Mouse (Mus musculus) embryonic facial prominence, embryonic 15.5 days (tissue): ENCODE measurements at regions not wholly inside any gene's neighbourhood (a gene's known extent, or its start where the extent isn't known, plus 50 kb on each side); places are given as distances from the start of the nearest gene placed in this dataset.

Experiments used
- ATAC-seq: fragments of 200-750 bp; cut with Nextera tagmentation; 2 replicates; pipeline ENCODE4 v1.8.0; 2017; ENCODE audit warnings: low read depth, moderate TSS enrichment; ENCODE audit not compliant: insufficient number of reproducible peaks, low FRiP score, low TSS enrichment
- H3K27ac ChIP-seq: fragments of 300-500 bp; sonication (generic); replicated peaks from 2 replicates; pipeline ENCODE4 v1.5.1; 2015; ENCODE audit warnings: mild to moderate bottlenecking, inconsistent platforms
- H3K27me3 ChIP-seq: fragments of 300-500 bp; sonication (generic); 2 replicates; pipeline ENCODE4 v1.6.1; 2015; ENCODE audit warnings: inconsistent platforms
- H3K36me3 ChIP-seq: fragments of 300-500 bp; sonication (generic); 2 replicates; pipeline ENCODE4 v1.6.1; 2015; ENCODE audit warnings: mild to moderate bottlenecking, inconsistent platforms
- H3K4me1 ChIP-seq: fragments of 300-500 bp; sonication (generic); 2 replicates; pipeline ENCODE4 v1.6.1; 2015; ENCODE audit warnings: inconsistent platforms
- H3K4me2 ChIP-seq: fragments of 300-500 bp; sonication (generic); replicated peaks from 2 replicates; pipeline ENCODE4 v1.6.1; 2015; ENCODE audit warnings: mild to moderate bottlenecking, inconsistent platforms
- H3K4me3 ChIP-seq: fragments of 300-500 bp; sonication (generic); replicated peaks from 2 replicates; pipeline ENCODE4 v1.5.1; 2015; ENCODE audit warnings: mild to moderate bottlenecking, inconsistent platforms
- H3K9ac ChIP-seq: fragments of 300-500 bp; sonication (generic); 2 replicates; pipeline ENCODE4 v1.6.1; 2015; ENCODE audit warnings: inconsistent platforms
- H3K9me3 ChIP-seq: fragments of 300-500 bp; sonication (generic); replicated peaks from 2 replicates; pipeline ENCODE4 v1.6.1; 2016; ENCODE audit warnings: inconsistent platforms
- WGBS: fragments of 180-500 bp; shearing (Covaris S2); methylation state at CpG from one replicate; pipeline ENCODE4 v1.1.7; 2015; 5-methylcytosine and 5-hydroxymethylcytosine counted together

DNA sequence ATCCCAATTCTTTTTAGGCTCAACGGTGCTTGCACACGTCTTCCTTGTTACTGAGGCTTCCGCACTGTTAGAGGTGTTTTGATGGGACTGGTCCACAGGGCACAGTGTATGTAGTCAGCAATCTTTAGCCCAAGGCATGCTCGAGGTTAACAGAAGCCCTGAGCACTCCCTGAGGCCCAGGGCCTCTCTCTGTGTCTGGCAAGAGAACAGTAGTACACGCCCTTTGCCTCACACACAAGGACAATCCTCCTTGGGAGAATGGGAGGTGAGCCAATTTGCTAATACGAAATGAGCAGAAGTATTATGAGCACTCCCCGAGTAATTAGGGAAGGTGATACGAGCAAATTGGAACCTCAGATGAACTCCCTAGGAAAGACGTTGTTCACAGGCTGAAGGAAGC lies 136.5 kb upstream of the Arglu1 start:
- Histone ChIP-seq H3K4me3 (no peak overlapping the region), H3K4me2 (no peak overlapping the region), H3K4me1 (0 out of 2 replicates have a peak, but pooled peaks cover 6% of the 10 kb centered on the region), H3K27me3 (no peaks in the 10 kb centered on the region), H3K9ac (no peak overlapping the region), H3K9me3 (no peaks in the 10 kb centered on the region), H3K36me3 (no peaks in the 10 kb centered on the region), H3K27ac (no peak overlapping the region)
- 60% methylated on average over 9 of the region's 9 CpGs for WGBS
- peak; percentile 57; the same call in 1 of the 2 replicates for ATAC-seq

- no peaks in the 10 kb centered on the region for H3K9me3 ChIP-seq
- no peak overlapping the region for H3K27ac ChIP-seq
- WGBS = 47% methylated on average over 5 of the region's 5 CpGs
Observed at GRCm38 (mm10) chr8:8824886-8825285, 134.6 kb upstream of the Arglu1 start.

GRCm38 (mm10) chr8:8821119-8821518 lies 130.8 kb upstream of the Arglu1 start:
- Histone ChIP-seq H3K4me1 (no peaks in the 10 kb centered on the region), H3K4me2 (no peak overlapping the region), H3K9me3 (no peaks in the 10 kb centered on the region), H3K9ac (no peak overlapping the region), H3K36me3 (no peaks in the 10 kb centered on the region), H3K27ac (no peak overlapping the region), H3K27me3 (no peaks in the 10 kb centered on the region), H3K4me3 (no peak overlapping the region)
- 62% methylated on average over 6 of the region's 6 CpGs for WGBS
- no peak for ATAC-seq

More at GRCm38 (mm10) chr8:8824886-8825285, 134.6 kb upstream of the Arglu1 start:
- Histone ChIP-seq H3K27me3 (no peaks in the 10 kb centered on the region), H3K4me1 (0 out of 2 replicates have a peak, but pooled peaks cover 6% of the 10 kb centered on the region), H3K36me3 (no peaks in the 10 kb centered on the region), H3K9ac (no peak overlapping the region), H3K4me3 (no peak overlapping the region), H3K4me2 (no peak overlapping the region)
- no peak for ATAC-seq

DNA sequence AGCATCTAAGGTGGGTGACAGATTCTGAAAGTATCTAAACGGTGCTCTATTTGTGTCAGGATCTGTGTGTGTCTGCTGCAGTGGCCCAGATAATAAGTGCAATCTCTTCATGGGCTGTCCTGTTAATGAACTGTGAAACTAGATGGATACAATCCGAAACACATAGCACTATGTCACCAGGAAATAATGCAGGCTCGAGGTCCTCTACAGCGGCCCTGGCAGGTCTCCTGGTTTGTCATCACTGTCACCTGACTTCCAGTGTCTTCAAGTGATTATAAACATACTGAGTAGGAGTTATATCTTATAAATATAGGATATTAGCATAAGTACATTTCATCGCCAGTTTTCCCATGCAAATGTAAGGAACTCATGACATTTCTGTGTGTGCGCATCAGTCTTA lies 130.3 kb upstream of the Arglu1 start:
- H3K27ac ChIP-seq = no peak overlapping the region
- H3K4me2 ChIP-seq = no peak overlapping the region
- H3K9ac ChIP-seq = no peak overlapping the region
- H3K9me3 ChIP-seq = no peaks in the 10 kb centered on the region
- no peak for ATAC-seq
- no peaks in the 10 kb centered on the region for H3K27me3 ChIP-seq
- H3K4me3 ChIP-seq = no peak overlapping the region
- H3K4me1 ChIP-seq = no peaks in the 10 kb centered on the region
- no peaks in the 10 kb centered on the region for H3K36me3 ChIP-seq
- 73% methylated on average over 6 of the region's 6 CpGs for WGBS

DNA sequence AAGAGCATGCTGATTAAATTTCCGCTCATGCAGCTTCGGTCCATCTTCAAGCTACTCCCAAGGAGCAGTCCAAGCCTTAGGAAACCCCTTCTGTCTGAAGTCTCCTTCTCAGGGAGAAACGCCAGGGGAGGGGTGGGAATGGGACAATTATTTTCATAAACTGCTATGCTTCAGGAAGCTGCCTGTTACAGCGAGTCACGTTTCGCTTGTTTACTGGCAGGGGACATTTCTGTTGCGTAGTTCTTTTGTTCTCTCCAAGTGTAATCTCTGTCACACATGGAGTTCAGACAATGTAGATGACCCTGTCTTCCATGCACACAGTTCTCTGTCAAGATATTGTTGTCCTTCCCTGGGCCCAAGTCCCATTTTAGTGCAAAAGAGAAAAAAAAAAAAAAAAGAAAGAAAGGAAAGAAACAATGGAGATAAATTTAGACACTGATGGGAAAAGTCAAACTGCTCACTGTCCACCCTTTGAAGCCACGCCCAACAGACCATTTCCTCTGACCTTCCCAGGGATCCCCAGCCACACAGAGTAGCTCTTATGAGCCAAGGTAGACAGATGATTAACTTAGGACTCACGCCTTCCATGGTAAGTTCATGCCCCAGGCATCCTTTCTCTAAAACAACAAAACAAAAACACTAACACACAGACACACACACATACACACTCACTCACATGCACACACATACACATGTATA lies 129.1 kb upstream of the Arglu1 start:
- Histone ChIP-seq H3K4me2 (no peak overlapping the region), H3K4me1 (no peaks in the 10 kb centered on the region), H3K27me3 (no peaks in the 10 kb centered on the region), H3K36me3 (no peaks in the 10 kb centered on the region), H3K9me3 (no peaks in the 10 kb centered on the region), H3K27ac (no peak overlapping the region), H3K9ac (no peak overlapping the region), H3K4me3 (no peak overlapping the region)
- ATAC-seq = no peak
- WGBS = 78% methylated on average over 9 of the region's 9 CpGs

DNA sequence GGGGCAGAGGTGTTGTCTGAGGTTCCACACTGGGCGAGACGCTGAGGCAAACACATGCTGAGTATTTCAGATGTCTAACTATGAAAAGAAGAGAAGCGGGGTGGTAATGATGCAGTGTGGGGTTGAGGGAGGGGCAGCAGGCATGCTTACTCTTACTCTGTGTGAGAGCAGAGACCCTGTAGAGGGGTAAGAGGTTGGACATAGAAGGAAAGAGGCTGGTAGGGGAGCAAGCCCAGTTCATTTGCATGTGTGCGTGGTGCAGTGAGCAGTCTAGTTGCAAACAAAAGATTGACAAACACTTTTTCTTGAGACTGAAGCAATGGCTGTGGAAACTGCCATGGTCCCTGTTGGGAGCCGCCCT lies 122.5 kb upstream of the Arglu1 start:
- Histone ChIP-seq H3K4me2 (no peak overlapping the region), H3K9ac (no peak overlapping the region), H3K9me3 (no peaks in the 10 kb centered on the region), H3K36me3 (no peaks in the 10 kb centered on the region), H3K27me3 (no peaks in the 10 kb centered on the region), H3K4me3 (no peak overlapping the region), H3K4me1 (peaks cover 21% of the 10 kb centered on the region), H3K27ac (no peak overlapping the region)
- no peak for ATAC-seq
- 87% methylated on average over 5 of the region's 5 CpGs for WGBS

GRCm38 (mm10) chr8:8812051-8812806 lies 121.9 kb upstream of the Arglu1 start:
- Histone ChIP-seq H3K4me1 (peaks cover 21% of the 10 kb centered on the region), H3K4me2 (peak overlapping the region; percentile 13), H3K4me3 (no peak overlapping the region), H3K9ac (no peak overlapping the region), H3K9me3 (no peaks in the 10 kb centered on the region), H3K36me3 (no peaks in the 10 kb centered on the region), H3K27ac (no peak overlapping the region), H3K27me3 (no peaks in the 10 kb centered on the region)
- 0 out of 2 replicates have a peak, but pooled peaks have one; percentile 34 for ATAC-seq
- WGBS = 41% methylated on average over 21 of the region's 21 CpGs

DNA sequence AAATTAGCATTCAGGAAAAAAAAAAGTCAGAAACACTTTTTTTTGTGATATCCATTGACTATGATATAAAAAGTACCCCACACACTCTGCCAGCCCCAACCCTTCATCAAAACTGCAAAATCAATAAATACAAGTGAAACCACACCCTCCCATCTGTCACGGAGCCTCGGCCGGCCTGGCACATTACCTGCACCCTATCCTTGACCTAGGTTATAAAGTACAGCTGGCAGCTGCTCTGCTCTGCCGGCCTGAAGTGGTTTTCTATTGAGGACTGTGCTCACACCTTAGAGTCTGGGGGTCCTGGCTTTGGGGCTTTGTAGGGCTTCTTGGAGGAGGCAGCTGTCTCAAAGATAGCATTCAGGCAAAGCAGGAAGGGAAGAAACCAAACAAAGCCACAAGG lies 120.6 kb upstream of the Arglu1 start:
- H3K4me2 ChIP-seq = no peak overlapping the region
- no peak overlapping the region for H3K4me3 ChIP-seq
- no peak overlapping the region for H3K9ac ChIP-seq
- H3K27me3 ChIP-seq = no peaks in the 10 kb centered on the region
- 38% methylated on average over 4 of the region's 4 CpGs for WGBS
- no peak for ATAC-seq
- no peak overlapping the region for H3K27ac ChIP-seq
- peaks cover 21% of the 10 kb centered on the region for H3K4me1 ChIP-seq
- no peaks in the 10 kb centered on the region for H3K9me3 ChIP-seq
- no peaks in the 10 kb centered on the region for H3K36me3 ChIP-seq

DNA sequence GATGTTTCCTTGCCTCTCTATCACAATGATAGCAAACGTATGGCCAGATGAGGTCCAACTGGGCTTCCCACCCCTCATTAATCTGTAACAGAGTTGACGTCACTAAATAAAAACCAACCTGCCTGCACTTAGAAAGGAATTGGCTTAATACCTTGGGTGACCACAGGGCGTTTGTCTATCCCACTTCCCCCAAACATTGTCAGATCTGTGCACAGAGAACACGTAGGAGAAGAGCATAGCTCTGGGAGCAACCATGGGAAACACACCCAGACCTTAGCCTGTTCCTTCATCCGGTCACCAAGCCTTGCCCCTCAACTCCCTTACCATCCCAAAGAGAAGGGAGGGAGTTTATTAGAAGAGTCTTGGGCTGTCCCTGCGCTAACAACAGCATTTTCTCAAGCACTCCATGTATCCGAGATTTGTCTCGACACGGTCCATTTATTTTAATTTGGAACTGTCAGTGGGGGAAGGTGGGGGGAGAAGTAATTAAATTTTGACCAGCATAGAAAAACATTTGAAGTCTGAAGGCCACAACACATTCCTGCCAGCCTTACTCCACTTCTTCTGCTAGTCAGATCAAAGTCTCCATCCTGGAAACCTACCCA lies 119.6 kb upstream of the Arglu1 start:
- peaks cover 21% of the 10 kb centered on the region for H3K4me1 ChIP-seq
- no peak overlapping the region for H3K4me2 ChIP-seq
- no peaks in the 10 kb centered on the region for H3K9me3 ChIP-seq
- no peaks in the 10 kb centered on the region for H3K36me3 ChIP-seq
- ATAC-seq = no peak
- 60% methylated on average over 9 of the region's 9 CpGs for WGBS
- H3K4me3 ChIP-seq = no peak overlapping the region
- no peak overlapping the region for H3K9ac ChIP-seq
- H3K27me3 ChIP-seq = no peaks in the 10 kb centered on the region
- H3K27ac ChIP-seq = no peak overlapping the region

DNA sequence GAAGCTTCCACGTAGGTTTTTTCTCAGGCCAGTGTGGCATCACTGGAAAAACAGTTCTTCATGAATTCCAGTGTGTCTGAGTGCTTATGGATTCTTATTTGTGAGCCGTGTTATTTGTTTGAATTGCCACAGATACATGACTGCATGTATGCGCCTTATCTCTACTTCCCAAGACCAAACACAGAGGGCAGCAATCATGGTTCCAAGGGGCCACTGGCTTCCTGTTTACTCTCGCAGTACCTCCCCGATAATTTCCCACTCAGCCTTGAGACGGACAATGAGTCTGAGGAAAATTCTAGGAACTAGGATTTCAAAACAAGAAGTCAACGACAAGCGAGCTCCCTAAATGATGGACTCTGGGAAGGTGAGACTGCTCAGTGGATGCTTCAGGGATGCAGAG lies 119.0 kb upstream of the Arglu1 start:
- no peaks in the 10 kb centered on the region for H3K36me3 ChIP-seq
- H3K27ac ChIP-seq = no peak overlapping the region
- 83% methylated on average over 8 of the region's 8 CpGs for WGBS
- H3K9ac ChIP-seq = no peak overlapping the region
- peaks cover 21% of the 10 kb centered on the region for H3K4me1 ChIP-seq
- H3K4me2 ChIP-seq = no peak overlapping the region
- no peaks in the 10 kb centered on the region for H3K27me3 ChIP-seq
- no peak overlapping the region for H3K4me3 ChIP-seq
- H3K9me3 ChIP-seq = no peaks in the 10 kb centered on the region
- ATAC-seq = no peak

DNA sequence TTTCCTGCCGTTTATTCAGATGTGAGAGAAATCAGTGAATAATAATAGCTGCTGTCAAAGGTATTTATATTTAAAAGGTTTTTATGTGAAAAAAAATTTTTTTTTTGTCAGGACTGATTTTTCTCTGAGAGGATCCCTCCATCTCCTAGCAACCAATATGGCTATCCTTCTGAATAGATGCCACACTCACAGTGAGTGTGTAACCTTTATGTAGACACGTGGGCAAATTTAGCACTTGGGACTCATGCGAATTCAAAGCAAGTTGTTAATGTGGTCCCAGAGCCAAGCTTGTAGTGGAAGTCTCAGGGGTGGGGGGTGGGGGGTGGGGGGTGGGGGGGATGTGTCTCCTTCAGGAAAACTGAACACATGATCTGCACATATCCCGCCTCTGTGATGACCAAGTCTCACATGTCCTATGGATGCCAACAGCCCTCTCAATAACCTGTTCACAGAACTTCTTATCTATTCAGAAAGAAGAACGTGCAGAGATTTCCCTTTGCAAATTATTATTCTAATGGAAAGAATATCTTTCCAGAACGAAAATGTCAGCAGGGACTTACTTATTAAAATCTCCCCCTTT lies 112.5 kb upstream of the Arglu1 start:
- Histone ChIP-seq H3K27ac (no peak overlapping the region), H3K27me3 (no peaks in the 10 kb centered on the region), H3K4me1 (no peaks in the 10 kb centered on the region), H3K9me3 (no peaks in the 10 kb centered on the region), H3K9ac (no peak overlapping the region), H3K4me2 (no peak overlapping the region), H3K36me3 (no peaks in the 10 kb centered on the region), H3K4me3 (no peak overlapping the region)
- ATAC-seq = no peak
- WGBS = 67% methylated on average over 6 of the region's 6 CpGs
